Mouse (Mus musculus) embryonic facial prominence, embryonic 11.5 days (tissue): ENCODE measurements around the gene Map2. TPM values are rescaled to one million over a fixed set of nuclear protein-coding genes. Genes with fewer than 3 reads are reported as not detected.

Experiments used
- ATAC-seq: fragments of 200-750 bp; cut with Nextera tagmentation; replicated peaks from 2 replicates; pipeline ENCODE4 v1.8.0; 2017; ENCODE audit warnings: low read depth; ENCODE audit not compliant: insufficient number of reproducible peaks, low FRiP score, low TSS enrichment
- DNase-seq: peaks from one replicate; pipeline ENCODE4 v3.0.0-alpha.2; 2015; ENCODE audit warnings: low spot score
- H3K27ac ChIP-seq: fragments of 300-500 bp; sonication (generic); replicated peaks from 2 replicates; pipeline ENCODE4 v1.5.1; 2014; ENCODE audit warnings: mild to moderate bottlenecking, low read depth, low read length, control low read depth
- H3K27me3 ChIP-seq: fragments of 300-500 bp; sonication (generic); 2 replicates; pipeline ENCODE4 v1.6.1; 2014; ENCODE audit warnings: mild to moderate bottlenecking, low read length, moderate library complexity, mixed read lengths; ENCODE audit not compliant: control insufficient read depth, insufficient read depth
- H3K36me3 ChIP-seq: fragments of 300-500 bp; sonication (generic); replicated peaks from 2 replicates; pipeline ENCODE4 v1.6.1; 2014; ENCODE audit warnings: low read depth, mild to moderate bottlenecking, low read length, moderate library complexity, mixed read lengths; ENCODE audit not compliant: control insufficient read depth, insufficient read depth
- H3K4me1 ChIP-seq: fragments of 300-500 bp; sonication (generic); 2 replicates; pipeline ENCODE4 v1.6.1; 2014; ENCODE audit warnings: low read length, mixed read lengths; ENCODE audit not compliant: control insufficient read depth, insufficient read depth
- H3K4me2 ChIP-seq: fragments of 300-500 bp; sonication (generic); 2 replicates; pipeline ENCODE4 v1.6.1; 2014; ENCODE audit warnings: low read depth, mild to moderate bottlenecking, control low read depth, low read length, moderate library complexity
- H3K4me3 ChIP-seq: fragments of 300-500 bp; sonication (generic); 2 replicates; pipeline ENCODE4 v1.5.1; 2014; ENCODE audit warnings: low read depth, low read length, control low read depth
- H3K9ac ChIP-seq: fragments of 300-500 bp; sonication (generic); replicated peaks from 2 replicates; pipeline ENCODE4 v1.6.1; 2014; ENCODE audit warnings: mild to moderate bottlenecking, control low read depth, low read length
- H3K9me3 ChIP-seq: fragments of 300-500 bp; sonication (generic); replicated peaks from 2 replicates; pipeline ENCODE4 v1.6.1; 2016; ENCODE audit warnings: mild to moderate bottlenecking, low read length, inconsistent platforms, mixed read lengths; ENCODE audit not compliant: control insufficient read depth
- WGBS: fragments of 180-500 bp; shearing (Covaris S2); extraction: QIAGEN DNeasy Blood & Tissue Kit; methylation state at CpG from one replicate; pipeline ENCODE4 v1.1.7; 2014; 5-methylcytosine and 5-hydroxymethylcytosine counted together
- polyA plus RNA-seq: library from polyadenylated mRNA; unstranded; fragments of >200 nt; fragmentation: Nextera tagmentation; extraction: Ambion mirVana; gene quantifications from 2 replicates; pipeline ENCODE4 v1.2.1, GENCODE M21; 2014

Gene Map2
- polyA plus RNA-seq, 1 experiment from 2014 or later: 38.0 TPM

GRCm38 (mm10) chr1:66288987-66289386 lies 113.9 kb downstream of the Map2 start:
- Histone ChIP-seq H3K4me3 (no peak overlapping the region), H3K9me3 (no peaks in the 10 kb centered on the region), H3K4me2 (no peak overlapping the region), H3K36me3 (no peaks in the 10 kb centered on the region), H3K4me1 (no peaks in the 10 kb centered on the region), H3K9ac (no peak overlapping the region), H3K27me3 (no peaks in the 10 kb centered on the region), H3K27ac (no peak overlapping the region)
- WGBS: 88% methylated on average over 4 of the region's 4 CpGs
- DNase-seq (no peak), ATAC-seq (no peak)

- Histone ChIP-seq H3K4me3 (no peak overlapping the region), H3K4me2 (no peak overlapping the region), H3K9me3 (no peaks in the 10 kb centered on the region), H3K4me1 (no peaks in the 10 kb centered on the region), H3K27me3 (no peaks in the 10 kb centered on the region), H3K9ac (no peak overlapping the region), H3K36me3 (no peaks in the 10 kb centered on the region), H3K27ac (no peak overlapping the region)
- DNase-seq: no peak
- no peak for ATAC-seq
- WGBS: 79% methylated on average over 3 of the region's 3 CpGs
Observed at GRCm38 (mm10) chr1:66292121-66292881, 117.2 kb downstream of the Map2 start.

DNA sequence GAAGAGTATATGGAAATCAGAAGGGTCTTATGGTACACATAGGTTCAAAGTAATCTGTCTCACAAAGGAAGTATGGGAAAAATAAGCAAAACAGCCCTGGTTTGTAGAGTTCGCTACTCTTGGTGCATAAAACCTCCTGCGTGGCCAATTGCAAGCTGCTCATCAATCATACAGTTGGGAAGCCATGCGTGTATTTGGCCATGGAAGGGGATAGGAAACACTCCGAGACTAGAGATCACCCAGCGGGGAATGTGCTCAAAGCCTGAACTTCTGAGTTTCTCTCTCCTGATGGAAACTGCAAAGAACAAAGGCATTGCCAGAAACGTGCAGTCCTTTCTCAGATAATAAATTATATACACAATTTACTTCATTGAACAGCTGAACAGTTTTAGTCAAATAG lies 124.3 kb downstream of the Map2 start:
- H3K27me3 ChIP-seq: no peaks in the 10 kb centered on the region
- DNase-seq: no peak
- H3K27ac ChIP-seq: no peak overlapping the region
- WGBS: 89% methylated on average over 6 of the region's 6 CpGs
- no peaks in the 10 kb centered on the region for H3K9me3 ChIP-seq
- H3K36me3 ChIP-seq: no peaks in the 10 kb centered on the region
- no peak overlapping the region for H3K4me2 ChIP-seq
- no peak for ATAC-seq
- H3K9ac ChIP-seq: no peak overlapping the region
- H3K4me3 ChIP-seq: no peak overlapping the region
- no peaks in the 10 kb centered on the region for H3K4me1 ChIP-seq

- Histone ChIP-seq H3K36me3 (no peaks in the 10 kb centered on the region), H3K4me3 (no peak overlapping the region), H3K4me1 (peaks cover 2% of the 10 kb centered on the region; the same call in 1 of the 2 replicates), H3K4me2 (no peak overlapping the region), H3K27ac (no peak overlapping the region), H3K27me3 (no peaks in the 10 kb centered on the region), H3K9me3 (no peaks in the 10 kb centered on the region), H3K9ac (no peak overlapping the region)
- 63% methylated on average over 2 of the region's 2 CpGs for WGBS
- DNase-seq (peak; percentile 39), ATAC-seq (peak; percentile 46; the same call in 1 of the 2 replicates)
Observed at GRCm38 (mm10) chr1:66320378-66321135, 145.5 kb downstream of the Map2 start.

- Histone ChIP-seq H3K9ac (no peak overlapping the region), H3K9me3 (no peaks in the 10 kb centered on the region), H3K4me3 (no peak overlapping the region), H3K27ac (no peak overlapping the region), H3K4me2 (no peak overlapping the region), H3K27me3 (no peaks in the 10 kb centered on the region), H3K36me3 (no peaks in the 10 kb centered on the region), H3K4me1 (peaks cover 2% of the 10 kb centered on the region; the same call in 1 of the 2 replicates)
- DNase-seq (no peak), ATAC-seq (no peak; the same call in 1 of the 2 replicates)
- WGBS: 43% methylated on average over 1 of the region's 1 CpGs
Observed at GRCm38 (mm10) chr1:66321136-66321502, 146.0 kb downstream of the Map2 start.

GRCm38 (mm10) chr1:66321631-66322142 lies 146.6 kb downstream of the Map2 start:
- H3K27me3 ChIP-seq: no peaks in the 10 kb centered on the region
- WGBS: 42% methylated on average over 15 of the region's 15 CpGs
- DNase-seq (peak; percentile 23), ATAC-seq (peak; percentile 66; the same call in 1 of the 2 replicates)
- peaks cover 2% of the 10 kb centered on the region; the same call in 1 of the 2 replicates for H3K4me1 ChIP-seq
- H3K27ac ChIP-seq: 0 out of 2 replicates have a peak overlapping the region, but pooled peaks have one; percentile 35
- no peaks in the 10 kb centered on the region for H3K9me3 ChIP-seq
- H3K36me3 ChIP-seq: no peaks in the 10 kb centered on the region
- H3K9ac ChIP-seq: peak overlapping the region; percentile 39; the same call in 1 of the 2 replicates
- H3K4me3 ChIP-seq: no peak overlapping the region
- peak overlapping the region; percentile 23; the same call in 1 of the 2 replicates for H3K4me2 ChIP-seq

DNA sequence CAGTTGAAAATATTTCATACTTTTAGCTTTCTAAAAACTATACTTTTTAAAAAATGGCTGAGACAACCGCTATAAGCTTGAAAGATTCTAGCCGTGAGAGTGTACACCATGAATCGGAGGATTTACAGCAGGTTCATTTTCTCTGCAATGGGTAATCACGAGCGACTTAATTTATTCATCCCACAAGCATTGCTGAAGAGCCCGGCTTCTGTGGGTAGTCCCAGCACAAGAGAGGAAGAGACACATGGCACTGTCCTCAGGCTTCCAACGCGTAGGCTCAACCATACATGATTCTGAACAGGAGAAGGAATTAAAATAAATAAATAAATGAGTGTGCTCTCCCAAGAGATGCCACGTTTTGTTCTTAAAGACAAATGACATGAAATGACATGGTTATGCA lies 148.4 kb downstream of the Map2 start:
- no peak for DNase-seq
- H3K4me3 ChIP-seq: no peak overlapping the region
- no peaks in the 10 kb centered on the region for H3K36me3 ChIP-seq
- peaks cover 2% of the 10 kb centered on the region; the same call in 1 of the 2 replicates for H3K4me1 ChIP-seq
- no peaks in the 10 kb centered on the region for H3K9me3 ChIP-seq
- no peak overlapping the region for H3K27ac ChIP-seq
- no peak for ATAC-seq
- no peak overlapping the region for H3K4me2 ChIP-seq
- no peak overlapping the region for H3K9ac ChIP-seq
- 82% methylated on average over 9 of the region's 9 CpGs for WGBS
- H3K27me3 ChIP-seq: no peaks in the 10 kb centered on the region

- Histone ChIP-seq H3K27ac (no peak overlapping the region), H3K4me1 (peaks cover 2% of the 10 kb centered on the region; the same call in 1 of the 2 replicates), H3K9me3 (no peaks in the 10 kb centered on the region), H3K27me3 (no peaks in the 10 kb centered on the region), H3K4me3 (no peak overlapping the region), H3K36me3 (no peaks in the 10 kb centered on the region), H3K4me2 (no peak overlapping the region), H3K9ac (no peak overlapping the region)
- DNase-seq (no peak), ATAC-seq (no peak)
Observed at GRCm38 (mm10) chr1:66324951-66325350, 149.9 kb downstream of the Map2 start.
